In genomic region chr7:98416020-98416419, GRCm38 (mm10) we compare ENCODE assay signal across 24 mouse cellular contexts. TPM values are rescaled to one million over a fixed set of nuclear protein-coding genes. Genes with fewer than 3 reads are reported as not detected.
A peak's percentile ranks its signal among the peaks of the same experiment; 100 is the strongest.
DNase-seq lines count a peak whose midpoint lies in the region; ATAC-seq and TF ChIP-seq lines count a peak whose summit lies in the region.
"Had no signal": no experiment of that assay in that cellular context is flagged by ENCODE, and none has a peak within 500 bp of the region (broad histone marks: within the 10 kb centered on the region; RNA-seq: fewer than 3 reads in every experiment).

No protein-coding gene starts in this region.

- intact Hi-C loops in heart, postnatal 36 days (cut with DNase I), result no loop called here

- DNase-seq in heart, postnatal 36 days, result no peak
- DNase-seq in frontal cortex, postnatal 25 days (ENCODE audit: low spot score in 2 of 2), result no peak
- DNase-seq in B cell, adult 2 months, result no peak
- DNase-seq: cerebellum, adult 11-12 months; cerebellum, postnatal 14 days; kidney, adult 8-10 months; kidney, postnatal 14 days; liver, embryonic 13.5 days; right cerebral cortex, adult 18-20 months had no signal

- H3K9ac ChIP-seq in heart, embryonic 15.5 days, result no peak overlapping the region
- H3K9ac ChIP-seq: forebrain, embryonic 15.5 days; liver, embryonic 13.5 days; lung, embryonic 15.5 days; neural tube, embryonic 12.5 days had no signal

- H3K4me2 ChIP-seq in heart, embryonic 15.5 days, result no peak overlapping the region
- H3K4me2 ChIP-seq: forebrain, embryonic 15.5 days; liver, embryonic 13.5 days; lung, embryonic 15.5 days; neural tube, embryonic 12.5 days had no signal

- peak overlapping the region; percentile 47; the same call in 1 of the 2 replicates for H3K27ac ChIP-seq in heart, embryonic 15.5 days
- H3K27ac ChIP-seq in brown adipose tissue, adult 24 weeks (replicated peaks; ENCODE audit: low read depth, low read length), result peak overlapping the region; percentile 39
- peak overlapping the region; percentile 83 for H3K27ac ChIP-seq in embryonic fibroblast, embryonic 13.5 days (ENCODE audit: insufficient read depth, low read length)
- H3K27ac ChIP-seq: forebrain, embryonic 15.5 days; layer of hippocampus, adult 2 months; liver, embryonic 13.5 days; lung, embryonic 15.5 days; midbrain, embryonic 10.5 days; neural tube, embryonic 12.5 days; stomach, postnatal 0 days had no signal

- H3K27me3 ChIP-seq in heart, embryonic 15.5 days, result no peaks in the 10 kb centered on the region
- H3K27me3 ChIP-seq: forebrain, embryonic 15.5 days; liver, embryonic 13.5 days; lung, embryonic 15.5 days; neural tube, embryonic 12.5 days had no signal

- TF ChIP-seq CTCF in embryonic fibroblast, embryonic 13.5 days (IDR thresholded peaks at IDR 0.05; ENCODE audit: borderline replicate concordance, insufficient read depth, low read length), result no peak

- H3K36me3 ChIP-seq in heart, embryonic 15.5 days, result no peaks in the 10 kb centered on the region
- H3K36me3 ChIP-seq: forebrain, embryonic 15.5 days; liver, embryonic 13.5 days; lung, embryonic 15.5 days; midbrain, embryonic 10.5 days; neural tube, embryonic 12.5 days had no signal

- no peaks in the 10 kb centered on the region for H3K9me3 ChIP-seq in heart, embryonic 15.5 days (replicated peaks)
- H3K9me3 ChIP-seq: forebrain, embryonic 15.5 days; liver, embryonic 13.5 days; lung, embryonic 15.5 days; midbrain, embryonic 10.5 days; neural tube, embryonic 12.5 days had no signal

- no peak for ATAC-seq in heart, embryonic 15.5 days (replicated peaks; ENCODE audit: insufficient number of reproducible peaks, insufficient read depth, low FRiP score, low read depth)
- peak; percentile 39; the same call in 1 of the 2 replicates for ATAC-seq in megakaryocyte, adult 5-6 weeks (ENCODE audit: poor library complexity, severe bottlenecking)
- ATAC-seq: activated CD4-positive, CD25-positive, alpha-beta regulatory T cell, adult 4 months; CD4-positive, CD25-positive, alpha-beta regulatory T cell, adult 4 months; forebrain, embryonic 15.5 days had no signal

- WGBS in heart, embryonic 15.5 days, result 49% methylated on average over 4 of the region's 4 CpGs

- TF ChIP-seq POLR2A in embryonic fibroblast, embryonic 13.5 days (IDR thresholded peaks at IDR 0.05; ENCODE audit: low read depth, low read length), result no peak

- peaks cover 34% of the 10 kb centered on the region for H3K4me1 ChIP-seq in heart, embryonic 15.5 days (replicated peaks)
- peaks cover 16% of the 10 kb centered on the region for H3K4me1 ChIP-seq in brown adipose tissue, adult 24 weeks (ENCODE audit: control insufficient read depth, insufficient read depth, insufficient read length, low read length)
- H3K4me1 ChIP-seq in embryonic fibroblast, embryonic 13.5 days (ENCODE audit: control insufficient read depth, insufficient read depth, low read length), result peaks cover 24% of the 10 kb centered on the region

- H3K4me3 ChIP-seq in heart, embryonic 15.5 days, result no peak overlapping the region
- H3K4me3 ChIP-seq in brown adipose tissue, adult 24 weeks (ENCODE audit: insufficient read depth, low read depth, low read length), result no peak overlapping the region
- H3K4me3 ChIP-seq in embryonic fibroblast, embryonic 13.5 days (ENCODE audit: insufficient read depth, low read length), result no peak overlapping the region
- H3K4me3 ChIP-seq: forebrain, embryonic 15.5 days; layer of hippocampus, adult 2 months; liver, embryonic 13.5 days; lung, embryonic 15.5 days; midbrain, embryonic 10.5 days; neural tube, embryonic 12.5 days had no signal

RNA-seq across cellular contexts. Expression of gene Gucy2d, which starts 24.2 kb away (rescaled TPM):
- not detected in 2 replicates for polyA plus RNA-seq in heart, embryonic 15.5 days (2015; fragmentation: Nextera tagmentation; extraction: Ambion mirVana)
- total RNA-seq in heart, postnatal 36 days (2021), result under 1 TPM in 1 of 2 experiments, not detected in 1; 0.25 TPM
- not detected in 2 replicates for polyA plus RNA-seq in brown adipose tissue, adult 24 weeks (2012; ENCODE audit: insufficient read depth, insufficient read length, missing spikeins)
- not detected in 2 replicates for polyA plus RNA-seq in embryonic fibroblast, embryonic 13.5 days (2011; ENCODE audit: insufficient read length, low read depth, missing spikeins)
- total RNA-seq in megakaryocyte, adult 5-6 weeks (2015), result not detected in 2 replicates
- not detected in 2 replicates for total RNA-seq in megakaryocyte, adult 5-6 weeks (2017)
- total RNA-seq: ES-E14; hematopoietic stem cell, adult 5-6 weeks; layer of hippocampus, adult 2 months; monocyte, adult 5-6 weeks had no signal
- polyA plus RNA-seq: activated CD4-positive, CD25-positive, alpha-beta regulatory T cell, adult 4 months; CD4-positive, CD25-positive, alpha-beta regulatory T cell, adult 4 months; forebrain, embryonic 15.5 days; liver, embryonic 13.5 days; lung, embryonic 15.5 days; midbrain, embryonic 10.5 days; neural tube, embryonic 12.5 days had no signal

RNA-seq across cellular contexts. Expression of gene Tsku, which starts 54.9 kb away (rescaled TPM):
- 4.6 and 6.1 TPM in 2 replicates for polyA plus RNA-seq in heart, embryonic 15.5 days (2015; fragmentation: Nextera tagmentation; extraction: Ambion mirVana)
- total RNA-seq in heart, postnatal 36 days (2021), result 1 to 10 TPM; 2.8 to 3.2 TPM
- 25.7 and 31.5 TPM in 2 replicates for polyA plus RNA-seq in brown adipose tissue, adult 24 weeks (2012; ENCODE audit: insufficient read depth, insufficient read length, missing spikeins)
- 63.1 and 77.5 TPM in 2 replicates for polyA plus RNA-seq in embryonic fibroblast, embryonic 13.5 days (2011; ENCODE audit: insufficient read length, low read depth, missing spikeins)
- total RNA-seq in megakaryocyte, adult 5-6 weeks (2015), result not detected in 2 replicates
- 0.07 and 0.37 TPM in 2 replicates for total RNA-seq in megakaryocyte, adult 5-6 weeks (2017)
- total RNA-seq: hematopoietic stem cell, adult 5-6 weeks; monocyte, adult 5-6 weeks had no signal
- polyA plus RNA-seq: activated CD4-positive, CD25-positive, alpha-beta regulatory T cell, adult 4 months; CD4-positive, CD25-positive, alpha-beta regulatory T cell, adult 4 months had no signal
